Mouse (Mus musculus) Patski (cell line): ENCODE results near the gene Klf13. TPM values are rescaled to one million over a fixed set of nuclear protein-coding genes. Genes with fewer than 3 reads are reported as not detected.
A peak's percentile ranks its signal among the peaks of the same experiment; 100 is the strongest.

Source experiments
- ATAC-seq: fragments of 100-300 bp; one replicate; pipeline ENCODE4 v1.8.0; 2021
- CTCF ChIA-PET: fragments of 350-600 bp; sonication (Branson Sonifier 250); formaldehyde crosslinking; loops from one replicate; lab custom pipeline; 2022; ENCODE audit warnings: inconsistent platforms; lab: Charles Lee
- POLR2A ChIA-PET: fragments of 350-600 bp; sonication (Branson Sonifier 250); formaldehyde crosslinking; loops from one replicate; lab custom pipeline; 2022; ENCODE audit warnings: antibody characterized with exemption, inconsistent platforms; lab: Charles Lee
- DNase-seq: peaks from one replicate; pipeline ENCODE4 v3.0.0-alpha.2; 2011; ENCODE audit warnings: low read depth, low spot score
- H3K27me3 ChIP-seq: fragments of 371-371 bp; one replicate; pipeline ENCODE4 v1.5.1; 2021
- CTCF ChIP-seq: fragments of 100-300 bp; IDR thresholded peaks from one replicate; pipeline ENCODE4 v1.5.1; 2021
- in situ Hi-C: fragments of 300-500 bp; cut with MboI; formaldehyde crosslinking; loops from 3 replicates; pipeline ENCODE4 v1.11.1; 2018; ENCODE audit warnings: low pct_unique_long_range_greater_than_20kb, mixed read lengths
- polyA plus RNA-seq: library from polyadenylated mRNA; unstranded; gene quantifications from one replicate; pipeline ENCODE4 v1.2.3, GENCODE M21; 2021

Gene Klf13
- polyA plus RNA-seq, 1 experiment from 2014 or later, result 20.0 TPM

DNA sequence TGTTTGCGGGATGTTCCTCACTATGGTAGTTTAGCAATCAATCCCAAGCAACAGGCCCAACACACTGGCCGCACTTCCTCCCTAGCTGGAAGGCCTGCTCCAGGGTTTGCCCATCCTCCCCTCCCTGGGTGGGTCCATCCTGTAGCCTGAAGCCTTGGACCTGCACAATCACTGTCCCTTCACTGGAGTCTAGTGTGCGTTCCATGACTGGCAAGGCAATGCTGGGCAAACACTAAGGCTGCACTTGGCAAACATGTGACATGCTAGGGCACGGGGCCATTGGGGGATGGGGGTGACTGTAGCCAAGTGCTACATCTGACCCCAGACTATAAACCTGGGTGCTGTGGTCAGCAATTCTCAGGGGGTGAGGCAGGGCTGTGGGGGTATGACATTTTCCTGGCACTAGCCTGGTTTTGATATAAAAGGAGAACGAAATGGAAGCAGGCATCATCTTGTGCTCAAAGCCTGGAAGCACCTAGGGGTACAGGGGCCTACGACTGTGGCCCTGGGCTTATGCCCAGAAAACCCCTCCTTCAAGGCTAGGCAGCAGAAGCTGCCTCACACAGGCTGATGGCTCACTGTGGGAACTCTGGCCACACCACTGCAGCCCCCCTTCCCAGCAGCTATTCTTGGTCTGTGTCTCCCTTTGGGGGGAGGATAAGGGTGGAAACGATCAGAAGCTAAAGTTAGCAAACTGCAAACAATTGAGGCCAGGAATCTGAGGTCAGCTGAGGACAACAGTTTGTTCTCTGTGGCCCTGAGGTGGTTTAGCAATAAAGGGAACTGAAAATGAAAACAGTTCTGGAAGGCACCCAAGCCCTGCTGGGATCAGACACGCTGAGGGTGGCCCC lies 27.1 kb downstream of the Klf13 start:
- peak; percentile 23 for ATAC-seq
- no peak for DNase-seq
- TF ChIP-seq CTCF, result no peak
- no peaks in the 10 kb centered on the region for H3K27me3 ChIP-seq
- in situ Hi-C loops, result loop anchor here (10.0 kb wide), 1 partner anchor 153 kb away; no protein-coding TSS in a partner anchor
- ChIA-PET POLR2A (interaction anchor here (1.0 kb wide), 1 partner anchor 10 kb away, joined by 3 read pairs; no protein-coding TSS in a partner anchor), CTCF (interaction anchor here (0.8 to 1.3 kb wide), 5 partner anchors 10 to 24 kb away, joined by 3 to 5 read pairs (median 3); no protein-coding TSS in a partner anchor)

DNA sequence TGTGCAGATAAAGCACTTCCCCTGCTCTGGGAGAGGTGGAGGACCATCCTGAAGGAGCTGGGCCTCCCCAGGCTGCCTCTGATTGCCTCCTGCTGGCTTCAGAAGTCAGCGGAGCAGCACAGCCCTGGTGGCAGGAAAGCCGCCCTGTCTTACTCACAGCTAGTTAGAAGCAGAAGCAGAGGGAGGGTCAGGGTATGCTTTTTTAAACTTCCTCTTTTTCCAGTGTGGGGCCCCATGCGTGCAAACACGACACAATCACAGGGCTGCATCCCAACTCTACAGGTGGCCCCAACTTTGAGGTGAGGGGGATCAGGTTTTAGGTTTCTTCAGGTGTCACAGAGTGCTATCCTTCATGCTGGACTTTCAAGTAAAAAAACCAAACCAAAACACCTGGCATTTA lies 27.8 kb downstream of the Klf13 start:
- ATAC-seq (no peak), DNase-seq (no peak)
- POLR2A ChIA-PET, result no interaction called here
- H3K27me3 ChIP-seq, result no peaks in the 10 kb centered on the region
- in situ Hi-C loops, result loop anchor here (10.0 kb wide), 1 partner anchor 154 kb away; no protein-coding TSS in a partner anchor
- CTCF ChIA-PET, result interaction anchor here (0.8 to 1.3 kb wide), 2 partner anchors 11 to 14 kb away, joined by 3 read pairs; no protein-coding TSS in a partner anchor
- no peak for TF ChIP-seq CTCF

DNA sequence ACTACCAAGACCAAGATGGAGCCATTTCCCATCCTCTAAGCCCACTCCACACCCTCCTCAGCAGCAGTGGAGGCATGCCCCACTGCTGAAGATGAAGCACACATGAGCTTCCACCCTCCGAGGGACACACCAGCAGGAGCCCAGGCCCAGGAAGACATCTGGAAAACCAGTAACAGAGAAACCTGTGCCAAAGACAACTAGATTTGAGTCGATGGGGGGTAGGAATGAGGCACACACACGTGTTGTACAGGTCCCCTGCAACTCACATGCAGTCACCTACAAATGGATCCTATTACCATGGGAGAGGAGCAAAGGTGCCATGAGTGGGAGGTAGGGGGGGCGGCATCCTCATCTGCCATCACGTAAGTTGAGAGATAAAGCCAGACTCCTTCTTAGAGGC lies 28.5 kb downstream of the Klf13 start:
- DNase-seq (no peak), ATAC-seq (no peak)
- POLR2A ChIA-PET, result no interaction called here
- no peak for TF ChIP-seq CTCF
- CTCF ChIA-PET, result no interaction called here
- no peaks in the 10 kb centered on the region for H3K27me3 ChIP-seq
- in situ Hi-C loops, result loop anchor here (10.0 kb wide), 1 partner anchor 155 kb away; no protein-coding TSS in a partner anchor

DNA sequence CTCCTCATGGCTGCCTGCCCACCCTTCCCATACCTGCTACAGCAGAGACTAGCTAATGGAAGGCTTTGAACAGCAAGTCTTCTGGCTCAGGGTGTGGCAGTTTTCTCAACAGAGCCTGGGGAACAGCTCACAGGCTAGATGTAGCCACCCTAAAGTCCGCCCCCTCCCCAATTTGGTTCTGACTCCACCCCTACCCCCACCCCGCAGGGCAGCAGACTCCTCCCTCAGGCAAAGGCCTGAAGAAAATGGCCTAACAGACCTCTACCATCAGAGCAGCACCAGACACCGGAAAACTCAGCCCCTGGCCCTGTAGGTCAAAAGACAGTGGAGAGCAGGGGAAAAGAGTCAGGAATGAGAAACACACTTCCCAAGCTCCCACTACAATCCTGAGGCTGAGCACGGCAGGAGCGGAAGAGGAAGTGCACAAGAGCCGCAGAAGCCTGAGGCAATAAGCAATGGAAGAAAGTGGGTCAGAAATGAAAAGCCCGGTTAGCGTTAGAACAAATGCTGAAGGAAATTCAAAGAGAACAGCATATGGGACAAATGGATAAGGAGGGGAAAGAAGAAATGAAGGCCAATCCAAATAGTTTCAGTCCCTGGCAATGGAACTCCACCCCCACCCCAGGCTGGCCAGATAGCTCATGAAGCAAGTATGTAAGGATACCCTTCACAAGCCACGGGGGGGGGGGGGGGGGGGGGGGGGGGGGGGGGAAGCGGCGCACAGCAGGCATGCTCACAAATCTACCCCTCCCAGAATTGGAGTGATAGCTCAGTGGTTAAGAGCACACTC lies 30.0 kb downstream of the Klf13 start:
- DNase-seq (no peak), ATAC-seq (no peak)
- in situ Hi-C loops, result no loop called here
- H3K27me3 ChIP-seq, result no peaks in the 10 kb centered on the region
- ChIA-PET CTCF (interaction anchor here (0.9 to 1.4 kb wide), 3 partner anchors 28 to 156 kb away, joined by 3 to 4 read pairs (median 3); no protein-coding TSS in a partner anchor), POLR2A (no interaction called here)
- no peak for TF ChIP-seq CTCF

DNA sequence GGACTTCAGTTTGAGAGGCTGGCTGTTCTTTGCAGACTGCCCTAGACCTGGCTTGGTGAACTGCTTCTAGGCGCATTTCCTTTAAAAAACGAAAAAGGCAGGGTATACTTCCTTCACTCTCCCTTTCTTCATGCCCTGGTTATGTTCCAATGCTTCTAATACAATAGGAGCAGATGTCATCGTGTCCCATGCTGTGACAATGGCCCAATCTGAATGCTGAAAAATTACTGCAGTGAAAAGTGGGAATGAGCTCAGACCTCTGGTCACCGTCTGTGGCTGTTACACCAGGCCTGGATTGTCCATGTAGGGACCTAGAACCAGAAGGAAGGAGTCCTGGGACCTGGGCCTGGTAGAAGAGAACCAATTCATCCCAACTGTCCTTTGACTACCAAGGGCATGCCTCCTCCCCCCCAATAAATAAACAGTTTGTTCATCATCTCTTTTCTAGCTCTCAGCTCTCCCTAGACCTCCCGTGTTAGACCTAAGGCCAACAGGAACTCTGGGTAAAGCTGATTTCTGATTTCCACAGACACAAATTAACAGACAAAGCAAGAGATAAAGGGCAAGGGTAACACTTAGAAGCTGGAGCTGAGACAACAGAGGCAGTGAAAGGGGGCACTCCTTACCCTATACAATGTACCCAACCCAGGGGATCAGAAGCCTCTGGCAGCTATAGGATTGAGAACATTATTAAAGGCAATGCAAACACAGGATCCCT lies 30.8 kb downstream of the Klf13 start:
- ATAC-seq, result no peak
- DNase-seq, result no peak
- no peak for TF ChIP-seq CTCF
- ChIA-PET CTCF (interaction anchor here (0.9 to 1.4 kb wide), 3 partner anchors 28 to 157 kb away, joined by 3 to 4 read pairs (median 3); no protein-coding TSS in a partner anchor), POLR2A (interaction anchor here (1.2 kb wide), 1 partner anchor 30 kb away, joined by 3 read pairs; no protein-coding TSS in a partner anchor)
- in situ Hi-C loops, result no loop called here
- H3K27me3 ChIP-seq, result no peaks in the 10 kb centered on the region

DNA sequence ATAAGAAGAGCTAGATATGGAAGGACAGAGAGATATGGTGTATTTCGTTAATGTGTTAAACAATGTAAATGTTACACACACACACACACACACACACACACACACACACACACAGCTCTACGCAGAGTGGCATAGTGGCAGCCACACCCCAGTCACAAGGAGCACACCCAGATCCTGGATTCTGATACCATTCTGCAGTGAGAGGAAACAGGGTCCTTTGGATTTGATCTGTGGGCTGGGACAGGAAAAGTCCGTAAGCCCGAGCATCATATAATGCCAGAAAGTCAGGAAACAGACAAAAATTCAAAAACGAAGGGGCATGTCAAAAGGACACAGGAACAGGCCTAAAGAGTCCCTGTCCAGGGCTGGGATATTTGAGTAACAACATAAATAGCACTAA lies 33.1 kb downstream of the Klf13 start:
- ChIA-PET POLR2A (no interaction called here), CTCF (interaction anchor here (1.5 kb wide), 1 partner anchor 10 kb away, joined by 3 read pairs; no protein-coding TSS in a partner anchor)
- H3K27me3 ChIP-seq, result no peaks in the 10 kb centered on the region
- no peak for TF ChIP-seq CTCF
- in situ Hi-C loops, result no loop called here
- DNase-seq (no peak), ATAC-seq (no peak)

DNA sequence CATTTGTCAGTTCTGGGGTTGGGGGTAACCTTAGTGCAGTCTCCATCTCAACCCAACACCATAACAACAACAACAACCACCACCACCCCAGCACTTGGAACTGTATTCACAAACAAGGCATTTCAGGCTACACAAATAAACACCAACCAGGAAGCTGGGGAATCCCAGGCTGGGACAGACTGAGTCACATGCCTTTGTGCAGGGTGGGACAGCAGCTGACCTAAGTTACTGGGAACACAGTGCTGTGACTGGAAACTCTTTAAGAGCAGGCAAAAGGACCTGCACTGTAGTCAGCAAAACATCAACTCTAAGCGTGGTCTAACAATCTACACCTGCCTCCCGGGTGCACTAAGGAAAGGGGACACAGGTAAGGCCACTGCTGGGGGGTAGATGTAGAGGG lies 33.5 kb downstream of the Klf13 start:
- DNase-seq (no peak), ATAC-seq (no peak)
- POLR2A ChIA-PET, result no interaction called here
- CTCF ChIA-PET, result interaction anchor here (1.5 kb wide), 1 partner anchor 9 kb away, joined by 3 read pairs; no protein-coding TSS in a partner anchor
- H3K27me3 ChIP-seq, result no peaks in the 10 kb centered on the region
- TF ChIP-seq CTCF, result no peak
- in situ Hi-C loops, result no loop called here

DNA sequence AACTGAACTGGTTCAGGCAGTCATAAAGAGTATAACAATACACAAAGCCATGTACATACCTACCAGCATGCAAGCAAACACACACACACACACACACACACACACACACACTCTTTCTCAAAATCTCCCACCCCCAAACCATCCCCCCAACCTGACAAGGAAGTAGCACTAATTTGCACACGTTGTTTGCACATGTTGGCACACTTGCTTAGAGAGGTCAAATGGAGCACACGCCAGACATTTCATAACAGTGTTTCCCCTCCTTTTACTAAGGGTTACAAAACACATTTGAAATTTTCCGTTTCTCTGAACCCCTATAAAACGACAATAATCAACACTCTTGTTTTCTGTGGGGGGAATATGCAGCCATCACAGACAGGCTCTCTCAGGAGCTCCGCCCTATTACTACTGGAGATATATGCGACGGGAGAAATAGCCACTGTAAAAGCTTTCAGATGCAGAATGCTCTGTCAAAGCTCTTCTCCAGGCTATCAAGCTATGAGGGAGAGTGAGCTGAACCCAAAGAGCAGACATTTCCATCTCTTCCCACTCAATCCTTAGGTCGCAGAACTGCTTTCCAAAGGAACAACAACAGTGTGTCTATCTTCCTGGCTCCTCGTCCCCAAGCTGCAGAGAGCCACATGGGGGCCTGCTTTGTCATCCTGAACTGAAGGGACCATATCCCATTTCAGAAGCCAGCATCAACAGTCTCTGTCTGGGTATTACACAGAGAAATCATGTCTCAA lies 34.9 kb downstream of the Klf13 start:
- in situ Hi-C loops, result no loop called here
- TF ChIP-seq CTCF, result no peak
- ATAC-seq, result no peak
- ChIA-PET CTCF (interaction anchor here (1.1 kb wide), 1 partner anchor 11 kb away, joined by 3 read pairs; no protein-coding TSS in a partner anchor), POLR2A (no interaction called here)
- no peak for DNase-seq
- H3K27me3 ChIP-seq, result no peaks in the 10 kb centered on the region

DNA sequence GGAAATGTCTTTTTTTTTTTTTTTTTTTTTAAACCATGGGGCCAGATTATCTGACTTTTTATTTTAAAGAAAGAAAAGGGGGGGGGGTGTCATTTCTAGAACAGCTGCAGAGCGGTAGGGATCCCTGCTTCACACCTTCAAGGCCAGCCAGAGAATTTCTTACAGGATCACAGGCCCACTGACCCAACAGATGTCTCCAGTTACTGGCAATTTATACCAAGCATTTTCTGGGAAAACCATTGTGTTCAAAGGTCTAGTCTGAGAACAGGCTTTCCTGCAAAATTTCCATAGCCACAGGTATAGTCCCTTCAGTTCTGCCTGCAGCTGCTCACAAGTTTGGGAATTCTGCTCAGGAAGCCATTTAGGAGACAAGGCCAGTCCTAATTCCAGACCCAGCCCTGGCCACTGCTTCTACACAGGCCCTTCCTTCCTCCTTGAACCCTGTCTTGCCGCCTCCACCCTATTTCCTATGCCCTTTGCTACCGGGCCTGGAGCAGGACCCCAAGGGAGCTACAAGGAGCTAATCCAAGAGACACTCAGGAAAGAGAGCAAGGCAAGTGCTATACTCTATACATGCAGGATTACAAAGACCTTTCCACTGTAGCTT lies 36.0 kb downstream of the Klf13 start:
- no peak for TF ChIP-seq CTCF
- DNase-seq, result no peak
- ChIA-PET POLR2A (interaction anchor here (0.7 kb wide), 1 partner anchor 221 kb away, joined by 4 read pairs; no protein-coding TSS in a partner anchor), CTCF (interaction anchor here (1.0 to 1.1 kb wide), 2 partner anchors 12 to 49 kb away, joined by 3 read pairs; no protein-coding TSS in a partner anchor)
- H3K27me3 ChIP-seq, result no peaks in the 10 kb centered on the region
- in situ Hi-C loops, result no loop called here
- ATAC-seq, result no peak
